Mouse (Mus musculus) MEL (cell line): ENCODE measurements around the gene Mpig6b. TPM values are rescaled to one million over a fixed set of nuclear protein-coding genes. Genes with fewer than 3 reads are reported as not detected.

ENCODE experiments used
- DNase-seq: peaks from one replicate; pipeline ENCODE4 v3.0.0; 2011; ENCODE audit warnings: low read depth, low spot score
- H3K27ac ChIP-seq: 2 replicates; pipeline ENCODE4 v1.5.1; 2012; ENCODE audit warnings: low read depth, mild to moderate bottlenecking, control low read depth, low read length, moderate library complexity; ENCODE audit not compliant: control insufficient read depth
- H3K27me3 ChIP-seq, 2 experiments: fragments of 150-350 bp in 1 of 2; sonication (generic) in 1 of 2; 2 replicates each; pipeline ENCODE4 v1.6.1; 2012; ENCODE audit warnings: low read length in 2 of 2, mild to moderate bottlenecking in 2 of 2, improper control_type of control experiment in 1 of 2, moderate library complexity in 1 of 2; ENCODE audit not compliant: insufficient read depth in 2 of 2, control insufficient read depth in 1 of 2
- H3K36me3 ChIP-seq, 2 experiments: 2 replicates each; pipeline ENCODE4 v1.6.1; 2012 to 2014; ENCODE audit warnings: low read length in 2 of 2, improper control_type of control experiment in 1 of 2, inconsistent platforms in 1 of 2, mild to moderate bottlenecking in 1 of 2; ENCODE audit not compliant: insufficient read depth in 2 of 2, control insufficient read depth in 1 of 2
- H3K4me1 ChIP-seq, 2 experiments: fragments of 150-350 bp in 1 of 2; sonication (generic) in 1 of 2; 2 replicates each; pipeline ENCODE4 v1.6.1; 2012; ENCODE audit warnings: low read length in 2 of 2, improper control_type of control experiment in 1 of 2, mild to moderate bottlenecking in 1 of 2; ENCODE audit not compliant: insufficient read depth in 2 of 2, control insufficient read depth in 1 of 2
- H3K4me3 ChIP-seq, 2 experiments: fragments of 150-350 bp in 1 of 2; sonication (generic) in 1 of 2; 2 replicates each; pipeline ENCODE4 v1.5.1; 2012; ENCODE audit warnings: low read depth in 2 of 2, low read length in 2 of 2, mild to moderate bottlenecking in 2 of 2, moderate library complexity in 2 of 2, control low read depth in 1 of 2, improper control_type of control experiment in 1 of 2; ENCODE audit not compliant: control insufficient read depth in 1 of 2, insufficient read depth in 1 of 2
- H3K79me2 ChIP-seq: 2 replicates; pipeline ENCODE4 v1.6.1; 2012; ENCODE audit warnings: mild to moderate bottlenecking, low read length, moderate library complexity; ENCODE audit not compliant: control insufficient read depth, poor library complexity, insufficient read depth
- H3K9ac ChIP-seq: 2 replicates; pipeline ENCODE4 v1.6.1; 2012; ENCODE audit warnings: low read depth, mild to moderate bottlenecking, control low read depth, low read length, moderate library complexity; ENCODE audit not compliant: control insufficient read depth, poor library complexity, severe bottlenecking
- H3K9me3 ChIP-seq: fragments of 150-350 bp; sonication (generic); replicated peaks from 2 replicates; pipeline ENCODE4 v1.6.1; 2012; ENCODE audit warnings: mild to moderate bottlenecking, low read length, improper control_type of control experiment, moderate library complexity; ENCODE audit not compliant: insufficient read depth
- BHLHE40 ChIP-seq: IDR thresholded peaks from 2 replicates; pipeline ENCODE4 v1.6.1; 2012; ENCODE audit warnings: low read depth, mild to moderate bottlenecking, inconsistent platforms, low read length, improper control_type of control experiment, borderline replicate concordance
- CHD1 ChIP-seq: IDR thresholded peaks from 2 replicates; pipeline ENCODE4 v1.6.1; 2012; ENCODE audit warnings: low read depth, mild to moderate bottlenecking, inconsistent platforms, low read length, improper control_type of control experiment
- CHD2 ChIP-seq: IDR thresholded peaks from 2 replicates; pipeline ENCODE4 v1.6.1; 2011; ENCODE audit warnings: low read length, improper control_type of control experiment
- E2F4 ChIP-seq: IDR thresholded peaks from 2 replicates; pipeline ENCODE4 v1.6.1; 2011; ENCODE audit warnings: low read depth, low read length, improper control_type of control experiment, borderline replicate concordance
- ELF1 ChIP-seq: IDR thresholded peaks from 2 replicates; pipeline ENCODE4 v1.6.1; 2014; ENCODE audit warnings: low read depth, mild to moderate bottlenecking, inconsistent platforms, low read length, improper control_type of control experiment, moderate library complexity
- EP300 ChIP-seq, 2 experiments: IDR thresholded peaks; 2 replicates each; pipeline ENCODE4 v1.6.1; 2011; ENCODE audit warnings: improper control_type of control experiment in 2 of 2, low read length in 2 of 2, low read depth in 1 of 2, mild to moderate bottlenecking in 1 of 2
- JUND ChIP-seq: IDR thresholded peaks from 2 replicates; pipeline ENCODE4 v1.6.1; 2011; ENCODE audit warnings: low read depth, mild to moderate bottlenecking, improper control_type of control experiment, low read length
- MEF2A ChIP-seq: IDR thresholded peaks from 2 replicates; pipeline ENCODE4 v1.6.1; 2014; ENCODE audit warnings: low read depth, mild to moderate bottlenecking, inconsistent platforms, low read length, improper control_type of control experiment; ENCODE audit not compliant: poor library complexity, insufficient replicate concordance, severe bottlenecking; ENCODE audit errors: extremely low read depth
- MXI1 ChIP-seq: IDR thresholded peaks from 2 replicates; pipeline ENCODE4 v1.6.1; 2011; ENCODE audit warnings: mild to moderate bottlenecking, low read depth, low read length, improper control_type of control experiment
- MYC ChIP-seq: IDR thresholded peaks from 2 replicates; pipeline ENCODE4 v1.6.1; 2011; ENCODE audit warnings: low read depth, mild to moderate bottlenecking, low read length, improper control_type of control experiment, moderate library complexity
- POLR2A ChIP-seq, 2 experiments: IDR thresholded peaks; 2 replicates each; pipeline ENCODE4 v1.6.1; 2011 to 2012; ENCODE audit warnings: low read length in 2 of 2, mild to moderate bottlenecking in 2 of 2, control low read depth in 1 of 2, improper control_type of control experiment in 1 of 2, low read depth in 1 of 2, moderate library complexity in 1 of 2; ENCODE audit not compliant: control insufficient read depth in 1 of 2, insufficient read depth in 1 of 2, poor library complexity in 1 of 2
- POLR2AphosphoS2 ChIP-seq: IDR thresholded peaks from 2 replicates; pipeline ENCODE4 v1.6.1; 2011; ENCODE audit warnings: low read length, improper control_type of control experiment
- RAD21 ChIP-seq: IDR thresholded peaks from 2 replicates; pipeline ENCODE4 v1.6.1; 2011; ENCODE audit warnings: mild to moderate bottlenecking, low read depth, low read length, improper control_type of control experiment
- SIN3A ChIP-seq: IDR thresholded peaks from 2 replicates; pipeline ENCODE4 v1.6.1; 2012; ENCODE audit warnings: low read length, improper control_type of control experiment, inconsistent platforms
- TCF12 ChIP-seq: IDR thresholded peaks from 2 replicates; pipeline ENCODE4 v1.6.1; 2014; ENCODE audit warnings: low read depth, mild to moderate bottlenecking, inconsistent platforms, low read length, improper control_type of control experiment, moderate library complexity
- UBTF ChIP-seq: IDR thresholded peaks from 2 replicates; pipeline ENCODE4 v1.6.1; 2012; ENCODE audit warnings: low read depth, mild to moderate bottlenecking, inconsistent platforms, low read length, improper control_type of control experiment, moderate library complexity, borderline replicate concordance; ENCODE audit not compliant: insufficient read depth
- USF1 ChIP-seq: IDR thresholded peaks from 2 replicates; pipeline ENCODE4 v1.6.1; 2014; ENCODE audit warnings: low read depth, mild to moderate bottlenecking, inconsistent platforms, low read length, improper control_type of control experiment, moderate library complexity
- ZMIZ1 ChIP-seq: IDR thresholded peaks from 2 replicates; pipeline ENCODE4 v1.6.1; 2012; ENCODE audit warnings: low read depth, mild to moderate bottlenecking, inconsistent platforms, low read length, improper control_type of control experiment, moderate library complexity
- ZNF384 ChIP-seq: IDR thresholded peaks from 2 replicates; pipeline ENCODE4 v1.6.1; 2012; ENCODE audit warnings: low read depth, mild to moderate bottlenecking, inconsistent platforms, low read length, improper control_type of control experiment
- polyA plus RNA-seq, 2 experiments: library from polyadenylated mRNA; stranded (reverse) in 1 of 2; unstranded in 1 of 2; fragments of >175 nt in 1 of 2; fragments of >200 nt in 1 of 2; gene quantifications; 2 replicates each; pipeline versions ENCODE4 v1.2.1 to v1.2.4; 2012; ENCODE audit warnings: low replicate concordance in 2 of 2, low read depth in 1 of 2; ENCODE audit not compliant: insufficient read length in 2 of 2, insufficient read depth in 1 of 2, missing spikeins in 1 of 2
- total RNA-seq: library from RNA; depleted of rRNA; stranded (reverse); fragments of 300-350 nt; gene quantifications from 2 replicates; pipeline ENCODE4 v1.2.3, GENCODE M21; 2012

Gene Mpig6b
- total and polyA plus RNA-seq, 3 experiments, result not detected

GRCm38 (mm10) chr17:35016791-35017705 is 48.9 kb downstream of the Mpig6b start:
- Histone ChIP-seq H3K27me3 (no peaks in the 10 kb centered on the region), H3K4me3 (no peak overlapping the region), H3K27ac (no peak overlapping the region), H3K9me3 (no peaks in the 10 kb centered on the region), H3K79me2 (no peaks in the 10 kb centered on the region), H3K9ac (0 out of 2 replicates have a peak overlapping the region, but pooled peaks have one; percentile 14), H3K4me1 (peaks cover 0 to 23% of the 10 kb centered on the region in 2 experiments; a peak in 3 of 4 replicates), H3K36me3 (peaks cover 0 to 13% of the 10 kb centered on the region in 2 experiments; a peak in 3 of 4 replicates)
- DNase-seq, result no peak
- TF ChIP-seq MEF2A, result no peak
- TF ChIP-seq BHLHE40, result no peak
- TF ChIP-seq ZNF384, result no peak
- no peak for TF ChIP-seq CHD2
- no peak for TF ChIP-seq RAD21
- TF ChIP-seq USF1, result no peak
- no peak for TF ChIP-seq UBTF
- peak; percentile 66 for TF ChIP-seq POLR2AphosphoS2
- peak in 1 of 2 experiments; percentile 31; a peak in 1 of 4 replicates for TF ChIP-seq POLR2A (IDR thresholded peaks at IDR 0.05; ENCODE audit: control insufficient read depth in 1 of 2, insufficient read depth in 1 of 2, low read depth in 1 of 2, low read length in 2 of 2, poor library complexity in 1 of 2)
- TF ChIP-seq MYC, result no peak
- TF ChIP-seq, all 39 proteins: peak for 2

DNA sequence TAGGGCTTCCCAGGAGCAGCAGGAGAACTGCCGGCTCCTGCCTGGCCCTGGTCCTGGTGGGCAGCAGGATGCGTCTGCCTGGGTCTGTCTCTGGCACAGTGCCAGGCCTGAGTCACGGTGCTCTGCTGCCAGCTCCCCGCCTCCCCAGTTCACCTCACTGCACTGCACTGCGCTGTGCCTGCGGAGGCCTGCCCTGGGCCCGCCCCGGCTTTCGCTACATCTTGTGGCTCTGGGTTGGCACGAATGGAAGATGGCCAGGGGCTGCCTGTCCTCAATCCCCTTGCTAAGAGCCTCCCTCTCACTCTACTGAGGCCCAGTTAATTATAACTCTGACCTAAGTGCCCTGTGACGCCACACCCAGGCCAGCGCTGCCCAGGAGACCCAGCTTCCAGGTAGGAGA is 49.6 kb downstream of the Mpig6b start, which contains the start of gene Vwa7:
Vwa7 (plus strand) TSS at position 204 of the 400 bp plus-strand sequence.
- Histone ChIP-seq H3K9ac (0 out of 2 replicates have a peak within 1 kb of the TSS, but pooled peaks have one; percentile 14), H3K4me3 (no peak within 1 kb of the TSS), H3K27me3 (no peaks in the 10 kb centered on the region), H3K4me1 (peaks cover 0 to 23% of the 10 kb centered on the region in 2 experiments; a peak in 3 of 4 replicates), H3K9me3 (no peaks in the 10 kb centered on the region), H3K79me2 (no peaks in the 10 kb centered on the region), H3K36me3 (peaks cover 0 to 13% of the 10 kb centered on the region in 2 experiments; a peak in 3 of 4 replicates), H3K27ac (no peak within 1 kb of the TSS)
- TF ChIP-seq ELF1 (no peak), CHD1 (no peak), MXI1 (no peak)
- peak; percentile 56 for DNase-seq

GRCm38 (mm10) chr17:35015296-35015695 is 50.7 kb downstream of the Mpig6b start:
- Histone ChIP-seq H3K36me3 (peaks cover 0 to 9% of the 10 kb centered on the region in 2 experiments; a peak in 3 of 4 replicates), H3K4me3 (no peak overlapping the region), H3K4me1 (peaks cover 0 to 13% of the 10 kb centered on the region in 2 experiments; a peak in 3 of 4 replicates), H3K27me3 (no peaks in the 10 kb centered on the region), H3K79me2 (no peaks in the 10 kb centered on the region), H3K27ac (no peak overlapping the region), H3K9ac (no peak overlapping the region), H3K9me3 (no peaks in the 10 kb centered on the region)
- no peak for TF ChIP-seq JUND
- no peak for TF ChIP-seq EP300 (IDR thresholded peaks at IDR 0.05; ENCODE audit: low read depth in 1 of 2, low read length in 2 of 2)
- TF ChIP-seq MEF2A, result no peak
- no peak for TF ChIP-seq USF1
- TF ChIP-seq MXI1, result no peak
- no peak for TF ChIP-seq MYC
- no peak for TF ChIP-seq SIN3A
- no peak for TF ChIP-seq E2F4
- TF ChIP-seq TCF12, result no peak
- TF ChIP-seq CHD2, result no peak
- TF ChIP-seq ZMIZ1, result no peak
- DNase-seq, result no peak
